Comparison of ENCODE assay signal across 8 mouse cellular contexts in genomic region chr17:12991635-12992358, GRCm38 (mm10). TPM values are rescaled to one million over a fixed set of nuclear protein-coding genes. Genes with fewer than 3 reads are reported as not detected.
DNase-seq lines count a peak whose midpoint lies in the region; ATAC-seq lines count a peak whose summit lies in the region.

No protein-coding gene starts in this region.

- under 1% methylated on average over 76 of the region's 84 CpGs for WGBS in heart, embryonic 14.5 days
- under 1% methylated on average over 83 of the region's 84 CpGs for WGBS in liver, embryonic 13.5 days (ENCODE audit: insufficient replicate concordance)
- 1% methylated on average over 77 of the region's 84 CpGs for WGBS in stomach, embryonic 14.5 days

- no peaks in the 10 kb centered on the region for H3K9me3 ChIP-seq in heart, embryonic 14.5 days (ENCODE audit: control insufficient read depth, low read length)
- no peaks in the 10 kb centered on the region for H3K9me3 ChIP-seq in liver, embryonic 13.5 days (replicated peaks)
- no peaks in the 10 kb centered on the region for H3K9me3 ChIP-seq in stomach, embryonic 14.5 days (ENCODE audit: control insufficient read depth, low read depth, low read length)

- peaks cover 11% of the 10 kb centered on the region; the same call in 1 of the 2 replicates for H3K36me3 ChIP-seq in heart, embryonic 14.5 days (ENCODE audit: control insufficient read depth, insufficient read depth, low read length)
- peaks cover 12% of the 10 kb centered on the region for H3K36me3 ChIP-seq in liver, embryonic 13.5 days
- H3K36me3 ChIP-seq in stomach, embryonic 14.5 days (ENCODE audit: control insufficient read depth, insufficient read depth, low read length) = peaks cover 3% of the 10 kb centered on the region; the same call in 1 of the 2 replicates

- peaks cover 3 to 13% of the 10 kb centered on the region in 2 experiments; a peak in 3 of 4 replicates for H3K4me1 ChIP-seq in heart, embryonic 14.5 days (ENCODE audit: control insufficient read depth in 2 of 2, insufficient read depth in 2 of 2, low read length in 2 of 2)
- H3K4me1 ChIP-seq in liver, embryonic 13.5 days (replicated peaks) = peaks cover 31% of the 10 kb centered on the region
- peaks cover 7% of the 10 kb centered on the region for H3K4me1 ChIP-seq in stomach, embryonic 14.5 days (ENCODE audit: control insufficient read depth, insufficient read depth, low read length)

- peak overlapping the region; percentile 93 to 96 for H3K4me3 ChIP-seq in heart, embryonic 14.5 days (ENCODE audit: control insufficient read depth in 1 of 2, insufficient read depth in 1 of 2, low read depth in 1 of 2, low read length in 2 of 2)
- H3K4me3 ChIP-seq in liver, embryonic 13.5 days (replicated peaks) = peak overlapping the region; percentile 99
- H3K4me3 ChIP-seq in stomach, embryonic 14.5 days (ENCODE audit: low read depth, low read length) = peak overlapping the region; percentile 99

- peak; percentile 88 for DNase-seq in CD4-positive helper T cell, adult 2 months (ENCODE audit: low read depth, low spot score)
- peak; percentile 72 for DNase-seq in c-Kit-negative CD71-positive TER-119-positive erythroid progenitor cells, embryonic 14.5 days (ENCODE audit: low read depth, low spot score)
- DNase-seq in fibroblast of lung, adult 2 months (ENCODE audit: low read depth) = peak; percentile 22
- peak; percentile 95 for DNase-seq in kidney, postnatal 14 days
- DNase-seq in liver, embryonic 13.5 days = peak; percentile 81
- DNase-seq in natural killer cell, adult 2 months (ENCODE audit: low spot score in 2 of 2) = peak; percentile 85 to 86

- peak overlapping the region; percentile 91 for H3K4me2 ChIP-seq in heart, embryonic 14.5 days (ENCODE audit: low read length)
- peak overlapping the region; percentile 91 for H3K4me2 ChIP-seq in liver, embryonic 13.5 days
- H3K4me2 ChIP-seq in stomach, embryonic 14.5 days (replicated peaks; ENCODE audit: low read depth, low read length) = peak overlapping the region; percentile 65

- peak; percentile 96 for ATAC-seq in heart, embryonic 14.5 days (ENCODE audit: insufficient number of reproducible peaks, insufficient read depth, low FRiP score, low read depth)
- ATAC-seq in liver, embryonic 13.5 days (ENCODE audit: low read depth) = peak; percentile 91
- ATAC-seq in stomach, embryonic 14.5 days (ENCODE audit: insufficient number of reproducible peaks, insufficient read depth, low FRiP score, low read depth) = peak; percentile 93

- peak overlapping the region; percentile 99 for H3K9ac ChIP-seq in heart, embryonic 14.5 days (ENCODE audit: low read length)
- peak overlapping the region; percentile 100 for H3K9ac ChIP-seq in liver, embryonic 13.5 days
- peak overlapping the region; percentile 98 for H3K9ac ChIP-seq in stomach, embryonic 14.5 days (replicated peaks; ENCODE audit: low read depth, low read length)

- H3K27me3 ChIP-seq in heart, embryonic 14.5 days (ENCODE audit: control insufficient read depth, insufficient read depth, low read length) = no peaks in the 10 kb centered on the region
- H3K27me3 ChIP-seq in liver, embryonic 13.5 days = no peaks in the 10 kb centered on the region
- no peaks in the 10 kb centered on the region for H3K27me3 ChIP-seq in stomach, embryonic 14.5 days (ENCODE audit: control insufficient read depth, insufficient read depth, low read length)

- peak overlapping the region; percentile 94 to 99 for H3K27ac ChIP-seq in heart, embryonic 14.5 days (replicated peaks in 1 of 2; ENCODE audit: control insufficient read depth in 1 of 2, insufficient read depth in 1 of 2, low read depth in 2 of 2, low read length in 2 of 2)
- H3K27ac ChIP-seq in liver, embryonic 13.5 days = peak overlapping the region; percentile 99
- H3K27ac ChIP-seq in stomach, embryonic 14.5 days (ENCODE audit: low read length) = peak overlapping the region; percentile 100

RNA-seq across cellular contexts. Expression of gene Wtap, which starts 2.2 kb away (rescaled TPM):
- 83.1 and 85.7 TPM in 2 replicates for polyA plus RNA-seq in heart, embryonic 14.5 days (2014; fragmentation: Nextera tagmentation; extraction: Ambion mirVana)
- 63.4 and 69.1 TPM in 2 replicates for polyA plus RNA-seq in liver, embryonic 13.5 days (2015; fragmentation: Nextera tagmentation; extraction: Ambion mirVana)
- polyA plus RNA-seq in stomach, embryonic 14.5 days (2014; fragmentation: Nextera tagmentation; extraction: Ambion mirVana) = 138 and 146 TPM in 2 replicates

RNA-seq across cellular contexts. Expression of gene Sod2, which starts 14.8 kb away (rescaled TPM):
- polyA plus RNA-seq in heart, embryonic 14.5 days (2014; fragmentation: Nextera tagmentation; extraction: Ambion mirVana) = 520 and 533 TPM in 2 replicates
- polyA plus RNA-seq in liver, embryonic 13.5 days (2015; fragmentation: Nextera tagmentation; extraction: Ambion mirVana) = 146 and 149 TPM in 2 replicates
- polyA plus RNA-seq in stomach, embryonic 14.5 days (2014; fragmentation: Nextera tagmentation; extraction: Ambion mirVana) = 110 and 125 TPM in 2 replicates

RNA-seq across cellular contexts. Expression of gene Acat2, which starts 31.2 kb away (rescaled TPM):
- 22.8 and 25.6 TPM in 2 replicates for polyA plus RNA-seq in heart, embryonic 14.5 days (2014; fragmentation: Nextera tagmentation; extraction: Ambion mirVana)
- 87.7 and 104 TPM in 2 replicates for polyA plus RNA-seq in liver, embryonic 13.5 days (2015; fragmentation: Nextera tagmentation; extraction: Ambion mirVana)
- 90.8 and 97.7 TPM in 2 replicates for polyA plus RNA-seq in stomach, embryonic 14.5 days (2014; fragmentation: Nextera tagmentation; extraction: Ambion mirVana)

RNA-seq across cellular contexts. Expression of gene Acat3, which starts 51.4 kb away (rescaled TPM):
- 0.24 and 0.28 TPM in 2 replicates for polyA plus RNA-seq in heart, embryonic 14.5 days (2014; fragmentation: Nextera tagmentation; extraction: Ambion mirVana)
- 1.9 and 2.6 TPM in 2 replicates for polyA plus RNA-seq in liver, embryonic 13.5 days (2015; fragmentation: Nextera tagmentation; extraction: Ambion mirVana)
- polyA plus RNA-seq in stomach, embryonic 14.5 days (2014; fragmentation: Nextera tagmentation; extraction: Ambion mirVana) = 1.4 and 2.4 TPM in 2 replicates

Comparison
In these comparisons a context has a peak if more than half of its experiments do, and no peak if none do; other contexts are left out.
1. Peak in every context shown above with its lines: DNase-seq, ATAC-seq, H3K4me3 ChIP-seq and H3K27ac ChIP-seq.
2. DNase-seq: peak in every context shown above with its lines; median percentile 95 in kidney, postnatal 14 days; 88 in CD4-positive helper T cell, adult 2 months; 86 in natural killer cell, adult 2 months; 81 in liver, embryonic 13.5 days; 72 in c-Kit-negative CD71-positive TER-119-positive erythroid progenitor cells, embryonic 14.5 days; 22 in fibroblast of lung, adult 2 months.